Mouse (Mus musculus) monocyte, adult 5-6 weeks (primary cell): Measurements from ENCODE around the gene Olfr1302. TPM values are rescaled to one million over a fixed set of nuclear protein-coding genes. Genes with fewer than 3 reads are reported as not detected.

Experiments used
- ATAC-seq: fragments of 153-309, 156-312 bp; replicated peaks from 2 replicates; pipeline ENCODE4 v1.8.0; 2017; ENCODE audit warnings: mild to moderate bottlenecking; ENCODE audit not compliant: low TSS enrichment, insufficient number of reproducible peaks, severe bottlenecking, poor library complexity, low FRiP score
- total RNA-seq: library from RNA; stranded (forward); fragments of 200-1000, 200-491, 200-594 nt; gene quantifications from 3 replicates; pipeline ENCODE4 v1.2.3, GENCODE M21; 2017

Olfr1302 gene
- total RNA-seq: not detected in 3 replicates

DNA sequence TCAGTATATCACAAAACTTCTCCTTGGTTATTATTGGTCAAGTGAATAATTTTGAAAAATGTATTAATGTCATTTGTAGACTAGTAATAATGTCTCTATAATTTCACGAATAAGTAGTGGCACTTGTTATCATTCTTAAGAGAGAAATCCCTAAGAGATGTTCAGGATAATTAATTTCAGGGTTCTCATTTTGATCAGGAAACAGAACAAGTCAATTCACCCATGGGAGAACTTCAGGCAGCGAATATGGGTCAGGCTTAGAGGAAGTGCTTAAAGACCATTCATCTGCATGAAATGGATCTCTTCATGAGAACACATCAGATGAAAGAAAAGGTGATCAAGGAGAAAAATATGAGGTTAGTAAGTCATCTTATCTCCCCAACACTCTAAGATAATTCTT lies at the start of gene Olfr1302:
Gene Olfr1302, plus strand, starts transcription at position 301 of the 400 bp plus-strand sequence.
- ATAC-seq: no peak

- no peak for ATAC-seq
Measured at GRCm38 (mm10) chr2:111750706-111751105, 26.5 kb upstream of the Olfr1302 start, which contains the start of gene Olfr1301. Olfr1301 (plus strand) TSS chr2:111751006.

- ATAC-seq: no peak
Measured at GRCm38 (mm10) chr2:111812936-111813335, 35.7 kb downstream of the Olfr1302 start.

- ATAC-seq: no peak
Measured at GRCm38 (mm10) chr2:111820240-111820639, 43.0 kb downstream of the Olfr1302 start, which contains the start of gene Olfr1303. Olfr1303 (minus strand) TSS chr2:111820340.

Other genes with a start within 250 kb of the Olfr1302 start
- gene Olfr1294, start 237.1 kb upstream of the Olfr1302 start, total RNA-seq: not detected in 3 replicates
- not detected in 3 replicates for gene Olfr1295, start 207.7 kb upstream of the Olfr1302 start, total RNA-seq
- gene Olfr1297, start 150.9 kb upstream of the Olfr1302 start, total RNA-seq: 0.10 TPM in 1 of 3 replicates, not detected in the others
- not detected in 3 replicates for gene Olfr1298, start 128.2 kb upstream of the Olfr1302 start, total RNA-seq
- not detected in 3 replicates for gene Olfr1299, start 116.0 kb upstream of the Olfr1302 start, total RNA-seq
- 0.29 TPM in 1 of 3 replicates, not detected in the others for gene Olfr1301, start 26.4 kb upstream of the Olfr1302 start, total RNA-seq
- not detected in 3 replicates for gene Olfr1303, start 42.9 kb downstream of the Olfr1302 start, total RNA-seq
- gene Olfr1305, start 99.7 kb downstream of the Olfr1302 start, total RNA-seq: not detected in 3 replicates
- gene Olfr1306, start 138.8 kb downstream of the Olfr1302 start, total RNA-seq: not detected in 3 replicates
- gene Olfr1307, start 172.0 kb downstream of the Olfr1302 start, total RNA-seq: under 0.01 to 0.10 TPM in 2 of 3 replicates, not detected in the other
- not detected in 3 replicates for gene Olfr1308, start 187.5 kb downstream of the Olfr1302 start, total RNA-seq
- not detected in 3 replicates for gene Olfr1309, start 212.9 kb downstream of the Olfr1302 start, total RNA-seq
- not detected in 3 replicates for gene Olfr1310, start 235.3 kb downstream of the Olfr1302 start, total RNA-seq
- not detected in 3 replicates for gene Olfr1311, start 247.0 kb downstream of the Olfr1302 start, total RNA-seq